Mouse (Mus musculus) lung, embryonic 16.5 days (tissue): ENCODE measurements around the gene Flvcr1. TPM values are rescaled to one million over a fixed set of nuclear protein-coding genes. Genes with fewer than 3 reads are reported as not detected.
A peak's percentile ranks its signal among the peaks of the same experiment; 100 is the strongest.

Experiments used
- ATAC-seq: fragments of 200-750 bp; cut with Nextera tagmentation; 2 replicates; pipeline ENCODE4 v1.8.0; 2017; ENCODE audit warnings: low read depth, mild to moderate bottlenecking, moderate library complexity
- H3K27ac ChIP-seq: fragments of 300-500 bp; sonication (generic); 2 replicates; pipeline ENCODE4 v1.5.1; 2014; ENCODE audit warnings: mild to moderate bottlenecking, control low read depth, low read length
- H3K27me3 ChIP-seq: fragments of 300-500 bp; sonication (generic); 2 replicates; pipeline ENCODE4 v1.6.1; 2014; ENCODE audit warnings: low read depth, low read length, mixed read lengths; ENCODE audit not compliant: control insufficient read depth, insufficient read depth
- H3K36me3 ChIP-seq: fragments of 300-500 bp; sonication (generic); 2 replicates; pipeline ENCODE4 v1.6.1; 2014; ENCODE audit warnings: low read length; ENCODE audit not compliant: control insufficient read depth, insufficient read depth
- H3K4me1 ChIP-seq: fragments of 300-500 bp; sonication (generic); replicated peaks from 2 replicates; pipeline ENCODE4 v1.6.1; 2014; ENCODE audit warnings: low read length, mixed read lengths; ENCODE audit not compliant: control insufficient read depth, insufficient read depth
- H3K4me2 ChIP-seq: fragments of 300-500 bp; sonication (generic); 2 replicates; pipeline ENCODE4 v1.6.1; 2014; ENCODE audit warnings: low read depth, low read length, control low read depth
- H3K4me3 ChIP-seq: fragments of 300-500 bp; sonication (generic); 2 replicates; pipeline ENCODE4 v1.5.1; 2014; ENCODE audit warnings: mild to moderate bottlenecking, low read length, control low read depth
- H3K9ac ChIP-seq: fragments of 300-500 bp; sonication (generic); 2 replicates; pipeline ENCODE4 v1.6.1; 2014; ENCODE audit warnings: low read length, control low read depth
- H3K9me3 ChIP-seq: fragments of 300-500 bp; sonication (generic); 2 replicates; pipeline ENCODE4 v1.6.1; 2016; ENCODE audit warnings: low read length; ENCODE audit not compliant: control insufficient read depth
- WGBS: fragments of 180-500 bp; shearing (Covaris S2); extraction: QIAGEN DNeasy Blood & Tissue Kit; methylation state at CpG from one replicate; pipeline ENCODE4 v1.1.7; 2014; 5-methylcytosine and 5-hydroxymethylcytosine counted together
- polyA plus RNA-seq: library from polyadenylated mRNA; unstranded; fragments of >200 nt; fragmentation: Nextera tagmentation; extraction: Ambion mirVana; gene quantifications from 2 replicates; pipeline ENCODE4 v1.2.1, GENCODE M21; 2015

Flvcr1 gene
- polyA plus RNA-seq, 1 experiment from 2014 or later: 3.6 TPM

DNA sequence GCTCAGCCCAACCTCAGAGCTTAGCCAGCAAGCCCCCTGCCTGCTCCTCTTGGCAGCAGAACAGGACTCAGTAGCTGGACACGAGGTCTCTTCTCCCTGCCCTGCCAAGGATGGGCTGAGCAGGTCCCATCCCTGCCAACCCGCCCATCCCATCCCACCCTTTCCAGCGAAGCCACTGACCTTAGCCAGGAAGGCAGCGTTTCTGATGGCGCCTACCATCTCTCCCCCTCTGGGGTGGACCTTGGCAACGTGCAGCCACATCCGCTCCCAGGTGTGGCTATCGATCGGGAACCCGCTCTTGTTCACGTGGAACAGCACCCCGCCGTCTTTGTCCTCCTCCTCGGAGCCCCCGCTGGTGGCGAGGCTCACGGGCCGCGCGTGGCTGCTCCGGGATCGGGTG lies 48.0 kb downstream of the Flvcr1 start:
- peak overlapping the region; percentile 83 for H3K9ac ChIP-seq
- H3K27me3 ChIP-seq: no peaks in the 10 kb centered on the region; the same call in 1 of the 2 replicates
- no peak overlapping the region for H3K27ac ChIP-seq
- H3K36me3 ChIP-seq: no peaks in the 10 kb centered on the region
- WGBS: under 1% methylated on average over 22 of the region's 22 CpGs
- H3K4me1 ChIP-seq: peaks cover 17% of the 10 kb centered on the region
- no peaks in the 10 kb centered on the region for H3K9me3 ChIP-seq
- H3K4me3 ChIP-seq: peak overlapping the region; percentile 71
- peak overlapping the region; percentile 94 for H3K4me2 ChIP-seq
- ATAC-seq: no peak

DNA sequence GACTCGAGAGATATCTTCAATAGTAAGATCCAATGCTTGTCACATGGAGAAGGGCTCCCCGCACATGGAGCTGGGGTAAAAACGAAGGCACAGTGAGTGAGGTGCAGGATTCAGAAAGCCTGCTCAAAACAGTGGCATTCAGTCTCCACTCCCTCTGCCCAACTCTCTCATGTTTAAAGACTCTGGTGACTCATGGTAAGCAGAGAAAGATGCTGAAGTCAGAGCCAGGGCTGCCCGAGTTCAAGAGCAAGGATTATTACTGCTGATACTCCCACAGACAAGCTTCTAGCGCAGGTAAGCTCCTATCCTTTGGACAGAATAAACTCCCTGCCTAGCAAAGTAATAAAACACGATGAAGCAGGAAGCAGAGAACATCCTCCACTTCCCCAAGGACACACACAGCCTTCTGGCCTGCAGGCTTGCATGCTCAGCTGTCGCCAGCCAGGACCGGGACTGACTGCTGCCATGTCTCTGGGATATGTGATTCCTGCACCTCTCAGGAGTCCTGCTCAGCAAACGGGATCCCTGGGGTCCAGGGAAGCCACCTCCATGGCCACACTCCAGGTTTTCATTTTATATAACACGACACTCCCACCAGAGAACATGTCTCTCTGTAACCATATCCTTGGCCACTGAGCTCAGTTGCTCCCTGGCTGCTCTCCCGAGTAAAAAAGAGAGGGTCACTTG lies 48.9 kb downstream of the Flvcr1 start:
- WGBS: 32% methylated on average over 11 of the region's 11 CpGs
- ATAC-seq: no peak
- H3K9ac ChIP-seq: peak overlapping the region; percentile 29
- peaks cover 17% of the 10 kb centered on the region for H3K4me1 ChIP-seq
- H3K36me3 ChIP-seq: no peaks in the 10 kb centered on the region
- H3K9me3 ChIP-seq: no peaks in the 10 kb centered on the region
- no peaks in the 10 kb centered on the region; the same call in 1 of the 2 replicates for H3K27me3 ChIP-seq
- H3K27ac ChIP-seq: no peak overlapping the region
- H3K4me3 ChIP-seq: peak overlapping the region; percentile 71
- H3K4me2 ChIP-seq: peak overlapping the region; percentile 94

DNA sequence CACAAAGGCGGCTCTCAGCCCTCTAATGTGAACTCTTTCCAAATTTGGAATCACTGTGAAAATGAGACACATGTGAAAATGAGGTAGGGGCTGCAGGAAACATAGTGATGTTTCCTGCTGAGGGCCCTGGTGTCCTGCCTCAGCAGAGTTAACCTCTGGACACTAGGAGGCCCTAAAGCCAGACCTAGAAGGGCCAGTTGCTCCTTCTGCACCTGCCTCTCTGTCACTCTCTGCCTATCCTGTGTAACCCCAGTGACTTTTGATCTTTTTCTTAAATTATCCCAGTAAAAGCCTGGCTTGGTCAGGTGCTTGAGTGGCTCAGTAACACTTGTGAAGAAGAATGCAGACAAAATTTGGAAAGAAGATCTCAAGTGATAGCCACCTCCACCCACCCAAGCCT lies 51.1 kb downstream of the Flvcr1 start:
- no peaks in the 10 kb centered on the region for H3K9me3 ChIP-seq
- no peak for ATAC-seq
- H3K36me3 ChIP-seq: peaks cover 3% of the 10 kb centered on the region; the same call in 1 of the 2 replicates
- no peaks in the 10 kb centered on the region; the same call in 1 of the 2 replicates for H3K27me3 ChIP-seq
- H3K4me1 ChIP-seq: peaks cover 17% of the 10 kb centered on the region
- WGBS: 57% methylated on average over 1 of the region's 1 CpGs
- no peak overlapping the region for H3K4me2 ChIP-seq
- no peak overlapping the region for H3K27ac ChIP-seq
- H3K4me3 ChIP-seq: no peak overlapping the region
- no peak overlapping the region for H3K9ac ChIP-seq

DNA sequence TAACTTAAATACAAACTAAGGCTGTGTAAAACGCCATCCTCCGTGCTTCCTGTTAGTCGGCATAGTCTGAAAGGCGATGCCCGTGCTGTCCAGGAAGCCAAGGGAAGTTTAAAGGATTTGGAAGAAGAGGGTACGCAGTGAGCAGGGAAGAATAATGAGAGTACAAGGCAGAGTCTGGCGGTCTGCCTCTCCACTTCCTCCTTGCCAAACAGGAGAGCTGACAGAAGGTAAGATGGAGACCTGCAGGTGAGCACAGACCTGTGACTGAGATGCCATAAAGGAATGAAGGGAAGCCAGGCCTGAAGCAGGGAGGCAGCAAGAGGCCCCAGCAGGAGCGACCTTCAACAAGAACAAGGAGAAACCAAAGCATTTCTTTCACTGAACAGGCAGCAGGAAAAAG lies 51.8 kb downstream of the Flvcr1 start:
- Histone ChIP-seq H3K4me2 (no peak overlapping the region), H3K9ac (no peak overlapping the region), H3K4me3 (no peak overlapping the region), H3K4me1 (peaks cover 13% of the 10 kb centered on the region), H3K27me3 (no peaks in the 10 kb centered on the region; the same call in 1 of the 2 replicates), H3K9me3 (no peaks in the 10 kb centered on the region), H3K27ac (no peak overlapping the region), H3K36me3 (peaks cover 3% of the 10 kb centered on the region; the same call in 1 of the 2 replicates)
- 82% methylated on average over 8 of the region's 8 CpGs for WGBS
- ATAC-seq: no peak

DNA sequence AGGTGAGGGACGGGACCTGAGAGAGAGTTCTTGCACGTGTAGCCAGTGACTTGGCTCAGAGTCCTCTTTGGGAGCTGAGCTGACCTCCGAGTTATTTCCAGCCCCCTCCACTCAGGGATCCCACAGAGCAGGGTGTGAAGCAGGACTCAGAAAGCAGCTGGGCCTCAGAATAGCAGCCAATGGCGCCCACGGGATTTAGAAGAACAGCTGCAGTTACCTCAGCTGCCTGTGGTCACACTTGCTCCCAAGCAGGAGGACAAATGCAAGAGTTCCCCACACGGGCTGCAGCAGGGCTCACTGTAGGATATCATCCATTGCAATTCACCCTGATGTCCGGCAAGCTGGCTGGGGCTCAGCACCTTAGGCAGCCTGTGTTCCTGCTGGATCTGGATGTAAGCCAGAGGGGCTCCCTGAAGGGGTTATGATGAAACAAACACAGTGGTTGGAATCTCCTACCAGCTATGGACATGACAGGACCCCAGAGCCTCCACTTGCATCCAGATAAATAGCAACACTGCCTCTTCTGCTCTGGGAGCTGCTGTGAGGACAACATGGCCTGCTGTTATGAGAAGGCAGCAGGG lies 53.3 kb downstream of the Flvcr1 start:
- ATAC-seq: no peak
- H3K4me3 ChIP-seq: no peak overlapping the region
- H3K9ac ChIP-seq: no peak overlapping the region
- no peak overlapping the region for H3K4me2 ChIP-seq
- WGBS: 52% methylated on average over 7 of the region's 7 CpGs
- no peak overlapping the region for H3K27ac ChIP-seq
- H3K4me1 ChIP-seq: peaks cover 8% of the 10 kb centered on the region
- no peaks in the 10 kb centered on the region for H3K9me3 ChIP-seq
- no peaks in the 10 kb centered on the region; the same call in 1 of the 2 replicates for H3K27me3 ChIP-seq
- H3K36me3 ChIP-seq: peaks cover 3% of the 10 kb centered on the region; the same call in 1 of the 2 replicates

GRCm38 (mm10) chr1:190971708-190972610 lies 54.0 kb downstream of the Flvcr1 start:
- 68% methylated on average over 14 of the region's 14 CpGs for WGBS
- no peak overlapping the region for H3K4me2 ChIP-seq
- H3K4me3 ChIP-seq: no peak overlapping the region
- no peak for ATAC-seq
- no peaks in the 10 kb centered on the region for H3K27me3 ChIP-seq
- H3K27ac ChIP-seq: no peak overlapping the region
- no peaks in the 10 kb centered on the region for H3K9me3 ChIP-seq
- H3K9ac ChIP-seq: no peak overlapping the region
- peaks cover under 1% of the 10 kb centered on the region for H3K4me1 ChIP-seq
- H3K36me3 ChIP-seq: peaks cover 3% of the 10 kb centered on the region; the same call in 1 of the 2 replicates

DNA sequence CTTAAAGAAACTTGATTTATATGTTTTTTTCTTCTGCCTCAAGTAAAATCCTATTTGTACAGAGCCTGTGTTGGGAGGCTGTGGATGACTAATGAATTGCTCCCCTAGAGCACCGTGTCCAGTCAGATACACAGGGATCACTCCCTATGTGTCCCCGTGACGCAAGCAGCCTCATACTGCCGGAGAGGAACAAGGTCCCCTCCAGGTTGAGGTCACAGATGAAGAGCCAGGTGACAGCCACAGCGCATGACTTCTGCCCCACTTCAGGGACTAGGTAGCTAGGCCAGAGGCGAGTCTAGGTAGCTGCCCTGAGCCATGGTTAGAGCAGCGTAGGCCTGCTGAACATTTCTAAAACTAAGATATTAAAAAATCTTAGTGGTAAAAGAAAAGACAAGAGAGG lies 57.9 kb downstream of the Flvcr1 start:
- H3K4me2 ChIP-seq: no peak overlapping the region
- no peak overlapping the region for H3K27ac ChIP-seq
- H3K27me3 ChIP-seq: no peaks in the 10 kb centered on the region
- no peak overlapping the region for H3K4me3 ChIP-seq
- 83% methylated on average over 7 of the region's 7 CpGs for WGBS
- peaks cover 3% of the 10 kb centered on the region; the same call in 1 of the 2 replicates for H3K36me3 ChIP-seq
- H3K9me3 ChIP-seq: no peaks in the 10 kb centered on the region
- H3K9ac ChIP-seq: no peak overlapping the region
- no peak for ATAC-seq
- H3K4me1 ChIP-seq: peaks cover 2% of the 10 kb centered on the region; the same call in 1 of the 2 replicates

GRCm38 (mm10) chr1:190964992-190965780 lies 60.8 kb downstream of the Flvcr1 start:
- no peak overlapping the region for H3K4me2 ChIP-seq
- H3K27me3 ChIP-seq: no peaks in the 10 kb centered on the region
- peaks cover 2% of the 10 kb centered on the region; the same call in 1 of the 2 replicates for H3K36me3 ChIP-seq
- no peak for ATAC-seq
- H3K9ac ChIP-seq: no peak overlapping the region
- WGBS: 49% methylated on average over 15 of the region's 15 CpGs
- H3K27ac ChIP-seq: no peak overlapping the region
- H3K4me3 ChIP-seq: no peak overlapping the region
- 0 out of 2 replicates have a peak, but pooled peaks cover 2% of the 10 kb centered on the region for H3K4me1 ChIP-seq
- H3K9me3 ChIP-seq: no peaks in the 10 kb centered on the region
